8 mouse cellular contexts compared by ENCODE assay signal in the genomic region with DNA sequence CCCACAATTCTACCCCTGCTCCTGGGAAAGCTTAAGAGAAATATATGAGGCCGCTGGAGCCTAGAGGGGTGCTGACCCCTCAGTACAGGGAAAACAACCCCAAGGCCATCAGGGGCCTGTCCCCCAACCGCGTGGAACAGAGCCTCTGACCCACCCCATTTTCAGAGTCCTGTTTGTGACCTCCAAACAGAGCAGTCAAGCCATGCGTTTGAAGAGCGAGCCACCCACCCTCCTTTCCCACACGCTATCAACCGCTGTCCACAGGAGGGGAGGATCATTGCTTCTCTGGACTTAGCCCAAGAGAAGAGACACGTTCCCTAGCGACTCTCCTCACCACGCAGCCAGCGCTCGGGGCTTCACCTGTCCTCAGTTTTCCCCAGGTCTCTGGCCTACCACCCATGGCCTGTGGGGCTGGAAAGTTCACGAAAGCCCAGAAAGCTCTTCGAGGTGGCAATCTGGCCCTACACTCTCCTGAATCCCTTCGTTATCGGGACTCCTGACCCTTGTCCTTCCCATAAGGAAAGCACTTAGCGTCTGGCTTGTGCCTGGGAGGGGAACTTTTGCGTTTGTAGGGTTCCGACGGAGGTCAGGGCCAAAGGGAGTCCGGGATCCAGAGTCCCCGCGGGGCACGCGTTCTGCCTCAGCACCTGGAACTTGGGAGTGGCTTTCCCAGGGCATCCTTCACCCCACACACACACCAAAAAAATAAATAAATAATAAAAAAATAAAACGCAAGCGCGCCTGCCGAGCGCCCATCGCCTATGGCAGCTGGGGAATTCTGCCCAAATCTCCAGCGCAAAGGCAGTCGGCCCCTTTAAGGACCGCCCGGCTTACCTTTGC. TPM values are rescaled to one million over a fixed set of nuclear protein-coding genes. Genes with fewer than 3 reads are reported as not detected.
A peak's percentile ranks its signal among the peaks of the same experiment; 100 is the strongest.
DNase-seq lines count a peak whose midpoint lies in the region; ATAC-seq and TF ChIP-seq lines count a peak whose summit lies in the region.

No protein-coding gene starts in this region.

- peaks cover 63% of the 10 kb centered on the region for H3K79me2 ChIP-seq in C2C12 (ENCODE audit: control insufficient read depth, insufficient read depth)

- peaks cover 13% of the 10 kb centered on the region for H3K4me1 ChIP-seq in forebrain, embryonic 16.5 days (replicated peaks; ENCODE audit: control insufficient read depth, insufficient read depth, low read length)
- H3K4me1 ChIP-seq in liver, embryonic 15.5 days (replicated peaks): peaks cover 24% of the 10 kb centered on the region

- H3K27me3 ChIP-seq in C2C12 (ENCODE audit: control insufficient read depth, insufficient read depth, insufficient read length): no peaks in the 10 kb centered on the region
- H3K27me3 ChIP-seq in forebrain, embryonic 16.5 days (replicated peaks; ENCODE audit: control insufficient read depth, insufficient read depth, low read length): peaks cover 8% of the 10 kb centered on the region; the same call in 1 of the 2 replicates
- peaks cover 39% of the 10 kb centered on the region for H3K27me3 ChIP-seq in liver, embryonic 15.5 days

- peak overlapping the region; percentile 91 for H3K4me3 ChIP-seq in C2C12 (ENCODE audit: insufficient read depth, poor library complexity, severe bottlenecking)
- peak overlapping the region; percentile 51 for H3K4me3 ChIP-seq in forebrain, embryonic 16.5 days (replicated peaks; ENCODE audit: low read length)
- peak overlapping the region; percentile 57 for H3K4me3 ChIP-seq in liver, embryonic 15.5 days (replicated peaks)

- peaks cover 4% of the 10 kb centered on the region for H3K36me3 ChIP-seq in C2C12 (ENCODE audit: control insufficient read depth, insufficient read depth)
- no peaks in the 10 kb centered on the region for H3K36me3 ChIP-seq in forebrain, embryonic 16.5 days (ENCODE audit: control insufficient read depth, insufficient read depth)
- no peaks in the 10 kb centered on the region for H3K36me3 ChIP-seq in liver, embryonic 15.5 days (replicated peaks)

- peak overlapping the region; percentile 93 for H3ac ChIP-seq in C2C12 (ENCODE audit: control insufficient read depth, insufficient read length, low read depth)

- ATAC-seq in forebrain, embryonic 16.5 days: no peak
- ATAC-seq in liver, embryonic 15.5 days (ENCODE audit: insufficient read depth): no peak
- ATAC-seq in activated CD4-positive, CD25-positive, alpha-beta regulatory T cell, adult 4 months: no peak

- peaks cover 53% of the 10 kb centered on the region for H3K79me3 ChIP-seq in C2C12 (ENCODE audit: low read depth)

- WGBS in forebrain, embryonic 16.5 days: 8% methylated on average over 35 of the region's 35 CpGs
- WGBS in liver, embryonic 15.5 days (ENCODE audit: insufficient replicate concordance): 5% methylated on average over 35 of the region's 35 CpGs

- peak overlapping the region; percentile 98 for H3K4me2 ChIP-seq in forebrain, embryonic 16.5 days (ENCODE audit: low read length)
- peak overlapping the region; percentile 72 for H3K4me2 ChIP-seq in liver, embryonic 15.5 days

- TF ChIP-seq CTCF in C2C12 (IDR thresholded peaks at IDR 0.05; ENCODE audit: control insufficient read depth, insufficient read depth, insufficient read length): no peak

- no peak overlapping the region for H3K27ac ChIP-seq in forebrain, embryonic 16.5 days (ENCODE audit: low read length)
- no peak overlapping the region for H3K27ac ChIP-seq in liver, embryonic 15.5 days (replicated peaks)

- H3K9me3 ChIP-seq in forebrain, embryonic 16.5 days (ENCODE audit: control insufficient read depth, low read length): no peaks in the 10 kb centered on the region
- H3K9me3 ChIP-seq in liver, embryonic 15.5 days (replicated peaks): no peaks in the 10 kb centered on the region

- peak overlapping the region; percentile 67 for H3K9ac ChIP-seq in forebrain, embryonic 16.5 days (replicated peaks; ENCODE audit: low read depth, low read length)
- H3K9ac ChIP-seq in liver, embryonic 15.5 days: peak overlapping the region; percentile 15; the same call in 1 of the 2 replicates

- intact Hi-C loops in left cerebral cortex, postnatal 4 days (cut with DNase I): no loop called here

- peak; percentile 27 for DNase-seq in embryo, embryonic 10 days (ENCODE audit: low spot score)
- no peak for DNase-seq in embryo, embryonic 11 days
- no peak for DNase-seq in left cerebral cortex, postnatal 4 days
- DNase-seq in layer of hippocampus, adult 8-10 months (ENCODE audit: low spot score in 2 of 2): no peak

TF ChIP-seq in C2C12, 6 proteins besides CTCF, POLR2A, EP300 and RAD21:
- TF ChIP-seq MAX (IDR thresholded peaks at IDR 0.05) (peak; percentile 17), FOSL1 (IDR thresholded peaks at IDR 0.05; ENCODE audit: insufficient read depth, low read length, poor library complexity, severe bottlenecking) (no peak), MYOD1 (IDR thresholded peaks at IDR 0.05; ENCODE audit: control insufficient read depth, insufficient read length, low read depth) (no peak), USF1 (IDR thresholded peaks at IDR 0.05; ENCODE audit: low read depth) (no peak), MYOG (IDR thresholded peaks at IDR 0.05; ENCODE audit: control insufficient read depth, extremely low read depth, insufficient read length) (no peak), CEBPB (IDR thresholded peaks at IDR 0.05; ENCODE audit: low read depth) (no peak)

RNA-seq across cellular contexts. Expression of gene Cdk18, which starts 0.7 kb away (rescaled TPM):
- polyA plus RNA-seq in C2C12 (2012; fragmentation: generic; extraction: Trizol): 40.2 TPM
- polyA plus RNA-seq in forebrain, embryonic 16.5 days (2015; fragmentation: Nextera tagmentation; extraction: Ambion mirVana): 0.48 and 1.9 TPM in 2 replicates
- 1.3 TPM in 2 replicates for polyA plus RNA-seq in liver, embryonic 15.5 days (2015; fragmentation: Nextera tagmentation; extraction: Ambion mirVana)
- total RNA-seq in left cerebral cortex, postnatal 4 days (2021): 10 to 100 TPM in 1 of 2 experiments, 1 to 10 TPM in 1; 9.3 to 11.5 TPM
- polyA plus RNA-seq in activated CD4-positive, CD25-positive, alpha-beta regulatory T cell, adult 4 months (2017; shearing (Covaris generic)): not detected
- 10 to 100 TPM; 25.8 to 30.9 (median 27.6) TPM for total RNA-seq in layer of hippocampus, adult 8-10 months (2022)

RNA-seq across cellular contexts. Expression of gene Lemd1, which starts 52.4 kb away (rescaled TPM):
- 0.14 TPM for polyA plus RNA-seq in C2C12 (2012; fragmentation: generic; extraction: Trizol)
- polyA plus RNA-seq in forebrain, embryonic 16.5 days (2015; fragmentation: Nextera tagmentation; extraction: Ambion mirVana): 14.9 and 18.4 TPM in 2 replicates
- polyA plus RNA-seq in liver, embryonic 15.5 days (2015; fragmentation: Nextera tagmentation; extraction: Ambion mirVana): not detected in 2 replicates
- total RNA-seq in left cerebral cortex, postnatal 4 days (2021): 10 to 100 TPM in 1 of 2 experiments, 1 to 10 TPM in 1; 8.8 to 10.1 TPM
- not detected for polyA plus RNA-seq in activated CD4-positive, CD25-positive, alpha-beta regulatory T cell, adult 4 months (2017; shearing (Covaris generic))
- total RNA-seq in layer of hippocampus, adult 8-10 months (2022): 1 to 10 TPM in 2 of 4 experiments, under 1 TPM in 2; 0.30 to 1.3 (median 0.83) TPM

RNA-seq across cellular contexts. Expression of gene AC124108.1, which starts 52.5 kb away (rescaled TPM):
- 0.01 TPM for polyA plus RNA-seq in C2C12 (2012; fragmentation: generic; extraction: Trizol)
- polyA plus RNA-seq in forebrain, embryonic 16.5 days (2015; fragmentation: Nextera tagmentation; extraction: Ambion mirVana): 2.5 and 3.3 TPM in 2 replicates
- not detected in 2 replicates for polyA plus RNA-seq in liver, embryonic 15.5 days (2015; fragmentation: Nextera tagmentation; extraction: Ambion mirVana)
- total RNA-seq in left cerebral cortex, postnatal 4 days (2021): 1 to 10 TPM; 3.6 to 4.2 TPM
- not detected for polyA plus RNA-seq in activated CD4-positive, CD25-positive, alpha-beta regulatory T cell, adult 4 months (2017; shearing (Covaris generic))
- under 1 TPM; 0.69 to 0.92 (median 0.77) TPM for total RNA-seq in layer of hippocampus, adult 8-10 months (2022)

Comparison
In these comparisons a context has a peak if more than half of its experiments do, and no peak if none do; other contexts are left out.
1. RNA of gene Cdk18, which starts 0.7 kb away (polyA plus RNA-seq): 40.2 TPM in C2C12 (single experiment); 0.48 to 1.9 TPM in forebrain, embryonic 16.5 days, 1.3 TPM in liver, embryonic 15.5 days and not detected in activated CD4-positive, CD25-positive, alpha-beta regulatory T cell, adult 4 months; every median in the first group is over 10 times any median in the second.
2. RNA of gene Lemd1, which starts 52.4 kb away (polyA plus RNA-seq): 14.9 to 18.4 TPM in forebrain, embryonic 16.5 days; 0.14 TPM in C2C12 (single experiment), not detected in liver, embryonic 15.5 days and not detected in activated CD4-positive, CD25-positive, alpha-beta regulatory T cell, adult 4 months; every median in the first group is over 10 times any median in the second.
3. Peak in every context shown above with its lines, with median percentiles within 50 percentile points of each other: H3K4me3 ChIP-seq.